Mouse (Mus musculus): Measurements from ENCODE around the gene Krtap12-1. TPM values are rescaled to one million over a fixed set of nuclear protein-coding genes. Genes with fewer than 3 reads are reported as not detected.
"Not testable (repeated sequence)": the region's sequence is repeated elsewhere in the genome, so short reads cannot be mapped to it uniquely, and the experiment has no call there.

The Krtap12-1 gene
- polyA plus RNA-seq, 2 experiments = 0.10 TPM; not detected in 1

GRCm38 (mm10) chr10:77726186-77726585, 5.8 kb downstream of the Krtap12-1 start, which contains the start of gene Gm10100:
TSS of gene Gm10100 (plus strand) at chr10:77726486.
- no peak within 1 kb of the TSS for H3K27ac ChIP-seq (replicated peaks; ENCODE audit: low read depth, low read length)
- H3K27me3 ChIP-seq (ENCODE audit: control insufficient read depth, insufficient read depth, low read length) = no peaks in the 10 kb centered on the region
- no peak for TF ChIP-seq POLR2A (IDR thresholded peaks at IDR 0.05; ENCODE audit: borderline replicate concordance, extremely low read depth, insufficient read depth, insufficient read length)
- no peak for ATAC-seq (ENCODE audit: low FRiP score, low read depth)
- H3K4me3 ChIP-seq (replicated peaks; ENCODE audit: low read length) = no peak within 1 kb of the TSS
- WGBS = 24% methylated on average over 3 of the region's 3 CpGs
- no peaks in the 10 kb centered on the region for H3K9me3 ChIP-seq (ENCODE audit: control insufficient read depth, low read length)
- no peaks in the 10 kb centered on the region for H3K4me1 ChIP-seq (ENCODE audit: control insufficient read depth, insufficient read depth, low read length)
- H3K9ac ChIP-seq (ENCODE audit: low read depth, low read length, severe bottlenecking) = no peak within 1 kb of the TSS
- DNase-seq (ENCODE audit: low spot score) = no peak
- no peak within 1 kb of the TSS for H3K4me2 ChIP-seq (replicated peaks; ENCODE audit: low read depth, low read length, severe bottlenecking)
- H3K36me3 ChIP-seq (ENCODE audit: control insufficient read depth, insufficient read depth, low read length) = no peaks in the 10 kb centered on the region

GRCm38 (mm10) chr10:77728280-77728679, 7.9 kb downstream of the Krtap12-1 start:
- no peak for TF ChIP-seq POLR2A (IDR thresholded peaks at IDR 0.05; ENCODE audit: borderline replicate concordance, extremely low read depth, insufficient read depth, insufficient read length)
- WGBS = 50% methylated on average over 4 of the region's 4 CpGs
- Histone ChIP-seq H3K4me3 (replicated peaks; ENCODE audit: low read length) (no peak overlapping the region), H3K36me3 (ENCODE audit: control insufficient read depth, insufficient read depth, low read length) (no peaks in the 10 kb centered on the region), H3K9ac (ENCODE audit: low read depth, low read length, severe bottlenecking) (no peak overlapping the region), H3K27ac (replicated peaks; ENCODE audit: low read depth, low read length) (no peak overlapping the region), H3K9me3 (ENCODE audit: control insufficient read depth, low read length) (no peaks in the 10 kb centered on the region), H3K27me3 (ENCODE audit: control insufficient read depth, insufficient read depth, low read length) (no peaks in the 10 kb centered on the region), H3K4me2 (replicated peaks; ENCODE audit: low read depth, low read length, severe bottlenecking) (no peak overlapping the region), H3K4me1 (ENCODE audit: control insufficient read depth, insufficient read depth, low read length) (no peaks in the 10 kb centered on the region)
- DNase-seq (ENCODE audit: low spot score) = no peak
- ATAC-seq (ENCODE audit: low FRiP score, low read depth) = no peak

GRCm38 (mm10) chr10:77729241-77729640, 8.8 kb downstream of the Krtap12-1 start:
- no peaks in the 10 kb centered on the region for H3K4me1 ChIP-seq (ENCODE audit: control insufficient read depth, insufficient read depth, low read length)
- H3K9ac ChIP-seq (ENCODE audit: low read depth, low read length, severe bottlenecking) = no peak overlapping the region
- 57% methylated on average over 4 of the region's 4 CpGs for WGBS
- no peaks in the 10 kb centered on the region for H3K36me3 ChIP-seq (ENCODE audit: control insufficient read depth, insufficient read depth, low read length)
- TF ChIP-seq POLR2A (IDR thresholded peaks at IDR 0.05; ENCODE audit: borderline replicate concordance, extremely low read depth, insufficient read depth, insufficient read length) = no peak
- H3K9me3 ChIP-seq (ENCODE audit: control insufficient read depth, low read length) = no peaks in the 10 kb centered on the region
- H3K27me3 ChIP-seq (ENCODE audit: control insufficient read depth, insufficient read depth, low read length) = no peaks in the 10 kb centered on the region
- H3K4me2 ChIP-seq (replicated peaks; ENCODE audit: low read depth, low read length, severe bottlenecking) = no peak overlapping the region
- ATAC-seq (ENCODE audit: low FRiP score, low read depth) (no peak), DNase-seq (ENCODE audit: low spot score) (no peak)
- no peak overlapping the region for H3K27ac ChIP-seq (replicated peaks; ENCODE audit: low read depth, low read length)
- no peak overlapping the region for H3K4me3 ChIP-seq (replicated peaks; ENCODE audit: low read length)

GRCm38 (mm10) chr10:77735928-77736327, 15.5 kb downstream of the Krtap12-1 start:
- H3K4me1 ChIP-seq (ENCODE audit: control insufficient read depth, insufficient read depth, low read length) = no peaks in the 10 kb centered on the region
- H3K27me3 ChIP-seq (ENCODE audit: control insufficient read depth, insufficient read depth, low read length) = no peaks in the 10 kb centered on the region
- H3K27ac ChIP-seq (replicated peaks; ENCODE audit: low read depth, low read length) = no peak overlapping the region
- H3K36me3 ChIP-seq (ENCODE audit: control insufficient read depth, insufficient read depth, low read length) = no peaks in the 10 kb centered on the region
- no peak overlapping the region for H3K9ac ChIP-seq (ENCODE audit: low read depth, low read length, severe bottlenecking)
- DNase-seq (ENCODE audit: low spot score) = no peak
- no peak overlapping the region for H3K4me2 ChIP-seq (replicated peaks; ENCODE audit: low read depth, low read length, severe bottlenecking)
- no peak for ATAC-seq (ENCODE audit: low FRiP score, low read depth)
- H3K9me3 ChIP-seq (ENCODE audit: control insufficient read depth, low read length) = peaks cover 7% of the 10 kb centered on the region; the same call in 1 of the 2 replicates
- TF ChIP-seq POLR2A (IDR thresholded peaks at IDR 0.05; ENCODE audit: borderline replicate concordance, extremely low read depth, insufficient read depth, insufficient read length) = no peak
- WGBS = 82% methylated on average over 1 of the region's 1 CpGs
- no peak overlapping the region for H3K4me3 ChIP-seq (replicated peaks; ENCODE audit: low read length)

GRCm38 (mm10) chr10:77738929-77739328, 18.5 kb downstream of the Krtap12-1 start:
- Histone ChIP-seq H3K4me3 (replicated peaks; ENCODE audit: low read length) (no peak overlapping the region), H3K27me3 (ENCODE audit: control insufficient read depth, insufficient read depth, low read length) (no peaks in the 10 kb centered on the region), H3K4me2 (replicated peaks; ENCODE audit: low read depth, low read length, severe bottlenecking) (no peak overlapping the region), H3K9ac (ENCODE audit: low read depth, low read length, severe bottlenecking) (no peak overlapping the region), H3K9me3 (ENCODE audit: control insufficient read depth, low read length) (peaks cover 7% of the 10 kb centered on the region; the same call in 1 of the 2 replicates), H3K27ac (replicated peaks; ENCODE audit: low read depth, low read length) (no peak overlapping the region), H3K4me1 (ENCODE audit: control insufficient read depth, insufficient read depth, low read length) (no peaks in the 10 kb centered on the region), H3K36me3 (ENCODE audit: control insufficient read depth, insufficient read depth, low read length) (no peaks in the 10 kb centered on the region)
- WGBS = 80% methylated on average over 4 of the region's 4 CpGs
- DNase-seq (ENCODE audit: low spot score) (no peak), ATAC-seq (ENCODE audit: low FRiP score, low read depth) (no peak)
- TF ChIP-seq POLR2A (IDR thresholded peaks at IDR 0.05; ENCODE audit: borderline replicate concordance, extremely low read depth, insufficient read depth, insufficient read length) = no peak

GRCm38 (mm10) chr10:77741924-77742688, 21.7 kb downstream of the Krtap12-1 start, which contains the start of gene Gm18596:
TSS of gene Gm18596 (minus strand) at chr10:77742638.
- H3K4me1 ChIP-seq (ENCODE audit: control insufficient read depth, insufficient read depth, low read length); H3K4me3 ChIP-seq (replicated peaks; ENCODE audit: low read length); H3K27me3 ChIP-seq (ENCODE audit: control insufficient read depth, insufficient read depth, low read length); H3K36me3 ChIP-seq (ENCODE audit: control insufficient read depth, insufficient read depth, low read length); H3K9ac ChIP-seq (ENCODE audit: low read depth, low read length, severe bottlenecking); DNase-seq (ENCODE audit: low spot score); ATAC-seq (ENCODE audit: low FRiP score, low read depth); H3K4me2 ChIP-seq (replicated peaks; ENCODE audit: low read depth, low read length, severe bottlenecking); H3K27ac ChIP-seq (replicated peaks; ENCODE audit: low read depth, low read length); H3K9me3 ChIP-seq (ENCODE audit: control insufficient read depth, low read length): not testable (repeated sequence)
- 27% methylated on average over 4 of the region's 5 CpGs for WGBS

GRCm38 (mm10) chr10:77750686-77751085, 30.3 kb downstream of the Krtap12-1 start:
- not testable (repeated sequence) for H3K27ac ChIP-seq (replicated peaks; ENCODE audit: low read depth, low read length); H3K4me3 ChIP-seq (replicated peaks; ENCODE audit: low read length); DNase-seq (ENCODE audit: low spot score); H3K4me1 ChIP-seq (ENCODE audit: control insufficient read depth, insufficient read depth, low read length); H3K27me3 ChIP-seq (ENCODE audit: control insufficient read depth, insufficient read depth, low read length); H3K4me2 ChIP-seq (replicated peaks; ENCODE audit: low read depth, low read length, severe bottlenecking); H3K9me3 ChIP-seq (ENCODE audit: control insufficient read depth, low read length); H3K9ac ChIP-seq (ENCODE audit: low read depth, low read length, severe bottlenecking); H3K36me3 ChIP-seq (ENCODE audit: control insufficient read depth, insufficient read depth, low read length); ATAC-seq (ENCODE audit: low FRiP score, low read depth)
- WGBS = 92% methylated on average over 1 of the region's 1 CpGs

- not testable (repeated sequence) for H3K9ac ChIP-seq (ENCODE audit: low read depth, low read length, severe bottlenecking); H3K27ac ChIP-seq (replicated peaks; ENCODE audit: low read depth, low read length); H3K4me1 ChIP-seq (ENCODE audit: control insufficient read depth, insufficient read depth, low read length); H3K9me3 ChIP-seq (ENCODE audit: control insufficient read depth, low read length); DNase-seq (ENCODE audit: low spot score); H3K4me2 ChIP-seq (replicated peaks; ENCODE audit: low read depth, low read length, severe bottlenecking); H3K4me3 ChIP-seq (replicated peaks; ENCODE audit: low read length); H3K27me3 ChIP-seq (ENCODE audit: control insufficient read depth, insufficient read depth, low read length); ATAC-seq (ENCODE audit: low FRiP score, low read depth); H3K36me3 ChIP-seq (ENCODE audit: control insufficient read depth, insufficient read depth, low read length)
- WGBS = 57% methylated on average over 1 of the region's 1 CpGs
Measured at GRCm38 (mm10) chr10:77751254-77751653, 30.9 kb downstream of the Krtap12-1 start, which contains the start of gene Gm9736. TSS of gene Gm9736 (minus strand) at chr10:77751354.
